Mouse (Mus musculus): Measurements from ENCODE around the gene Fuom. TPM values are rescaled to one million over a fixed set of nuclear protein-coding genes. Genes with fewer than 3 reads are reported as not detected.
A peak's percentile ranks its signal among the peaks of the same experiment; 100 is the strongest.

The Fuom gene
- polyA plus RNA-seq, 1 experiment from 2014 or later: 75.8 TPM

GRCm38 (mm10) chr7:140080503-140081156 is 21.6 kb downstream of the Fuom start:
- peak; percentile 65 for DNase-seq
- TF ChIP-seq CTCF (IDR thresholded peaks at IDR 0.05; ENCODE audit: low read depth): no peak; the same call in 1 of the 2 replicates
- TF ChIP-seq EP300 (IDR thresholded peaks at IDR 0.05; ENCODE audit: low read depth): no peak
- ATAC-seq: 0 out of 2 replicates have a peak, but pooled peaks have one; percentile 29
- Histone ChIP-seq H3K27me3 (ENCODE audit: insufficient read depth, low read length) (peaks cover 35% of the 10 kb centered on the region), H3K4me3 (ENCODE audit: low read depth, low read length) (no peak overlapping the region), H3K4me1 (ENCODE audit: insufficient read depth) (no peaks in the 10 kb centered on the region), H3K9me3 (ENCODE audit: low read length) (no peaks in the 10 kb centered on the region), H3K4me2 (ENCODE audit: low read depth, low read length) (no peak overlapping the region), H3K36me3 (replicated peaks; ENCODE audit: insufficient read depth, low read length) (no peaks in the 10 kb centered on the region), H3K9ac (replicated peaks) (no peak overlapping the region), H3K27ac (ENCODE audit: low read depth) (no peak overlapping the region)
- 5% methylated on average over 24 of the region's 24 CpGs for WGBS (ENCODE audit: insufficient replicate concordance)

GRCm38 (mm10) chr7:140078711-140079110 is 23.5 kb downstream of the Fuom start:
- Histone ChIP-seq H3K9me3 (ENCODE audit: low read length) (no peaks in the 10 kb centered on the region), H3K4me3 (ENCODE audit: low read depth, low read length) (no peak overlapping the region), H3K27ac (ENCODE audit: low read depth) (no peak overlapping the region), H3K9ac (replicated peaks) (no peak overlapping the region), H3K4me2 (ENCODE audit: low read depth, low read length) (no peak overlapping the region), H3K36me3 (replicated peaks; ENCODE audit: insufficient read depth, low read length) (no peaks in the 10 kb centered on the region), H3K4me1 (ENCODE audit: insufficient read depth) (no peaks in the 10 kb centered on the region), H3K27me3 (ENCODE audit: insufficient read depth, low read length) (peaks cover 35% of the 10 kb centered on the region)
- DNase-seq: peak; percentile 84
- peak; percentile 40; the same call in 1 of the 2 replicates for ATAC-seq
- TF ChIP-seq EP300 (IDR thresholded peaks at IDR 0.05; ENCODE audit: low read depth) (no peak), CTCF (IDR thresholded peaks at IDR 0.05; ENCODE audit: low read depth) (peak; percentile 88)
- WGBS (ENCODE audit: insufficient replicate concordance): 2% methylated on average over 5 of the region's 5 CpGs

- no peak for ATAC-seq
- 59% methylated on average over 6 of the region's 6 CpGs for WGBS (ENCODE audit: insufficient replicate concordance)
- Histone ChIP-seq H3K4me3 (ENCODE audit: low read depth, low read length) (no peak overlapping the region), H3K4me1 (ENCODE audit: insufficient read depth) (no peaks in the 10 kb centered on the region), H3K27me3 (ENCODE audit: insufficient read depth, low read length) (peaks cover 35% of the 10 kb centered on the region), H3K4me2 (ENCODE audit: low read depth, low read length) (no peak overlapping the region), H3K9me3 (ENCODE audit: low read length) (no peaks in the 10 kb centered on the region), H3K27ac (ENCODE audit: low read depth) (no peak overlapping the region), H3K36me3 (replicated peaks; ENCODE audit: insufficient read depth, low read length) (no peaks in the 10 kb centered on the region), H3K9ac (replicated peaks) (no peak overlapping the region)
- TF ChIP-seq CTCF (IDR thresholded peaks at IDR 0.05; ENCODE audit: low read depth): no peak
- TF ChIP-seq EP300 (IDR thresholded peaks at IDR 0.05; ENCODE audit: low read depth): no peak
- DNase-seq: no peak
These were observed 24.5 kb downstream of the Fuom start for GRCm38 (mm10) chr7:140077698-140078097.

- DNase-seq (peak; percentile 27), ATAC-seq (peak; percentile 44)
- H3K27ac ChIP-seq (ENCODE audit: low read depth): no peak overlapping the region
These were observed 32.1 kb downstream of the Fuom start for GRCm38 (mm10) chr7:140070042-140070711.

GRCm38 (mm10) chr7:140067397-140067796 is 34.8 kb downstream of the Fuom start:
- Histone ChIP-seq H3K9ac (replicated peaks) (no peak overlapping the region), H3K9me3 (ENCODE audit: low read length) (no peaks in the 10 kb centered on the region), H3K4me1 (ENCODE audit: insufficient read depth) (0 out of 2 replicates have a peak, but pooled peaks cover 4% of the 10 kb centered on the region), H3K27ac (ENCODE audit: low read depth) (peak overlapping the region; percentile 81), H3K4me3 (ENCODE audit: low read depth, low read length) (no peak overlapping the region), H3K4me2 (ENCODE audit: low read depth, low read length) (no peak overlapping the region), H3K36me3 (replicated peaks; ENCODE audit: insufficient read depth, low read length) (no peaks in the 10 kb centered on the region), H3K27me3 (ENCODE audit: insufficient read depth, low read length) (peaks cover 23% of the 10 kb centered on the region)
- peak; percentile 39 for DNase-seq
- ATAC-seq: peak; percentile 84
- WGBS (ENCODE audit: insufficient replicate concordance): 44% methylated on average over 6 of the region's 6 CpGs
- peak; percentile 25; the same call in 1 of the 2 replicates for TF ChIP-seq EP300 (IDR thresholded peaks at IDR 0.05; ENCODE audit: low read depth)
- no peak for TF ChIP-seq CTCF (IDR thresholded peaks at IDR 0.05; ENCODE audit: low read depth)

More at GRCm38 (mm10) chr7:140070042-140070711, 32.1 kb downstream of the Fuom start:
- peaks cover 9% of the 10 kb centered on the region; the same call in 1 of the 2 replicates for H3K27me3 ChIP-seq (ENCODE audit: insufficient read depth, low read length)
- peak overlapping the region; percentile 29; the same call in 1 of the 2 replicates for H3K4me3 ChIP-seq (ENCODE audit: low read depth, low read length)
- no peak overlapping the region; the same call in 1 of the 2 replicates for H3K9ac ChIP-seq (replicated peaks)
- 0 out of 2 replicates have a peak, but pooled peaks cover 4% of the 10 kb centered on the region for H3K4me1 ChIP-seq (ENCODE audit: insufficient read depth)
- H3K9me3 ChIP-seq (ENCODE audit: low read length): no peaks in the 10 kb centered on the region
- TF ChIP-seq EP300 (IDR thresholded peaks at IDR 0.05; ENCODE audit: low read depth) (no peak), CTCF (IDR thresholded peaks at IDR 0.05; ENCODE audit: low read depth) (no peak)
- no peaks in the 10 kb centered on the region for H3K36me3 ChIP-seq (replicated peaks; ENCODE audit: insufficient read depth, low read length)
- WGBS (ENCODE audit: insufficient replicate concordance): 40% methylated on average over 39 of the region's 39 CpGs
- peak overlapping the region; percentile 65 for H3K4me2 ChIP-seq (ENCODE audit: low read depth, low read length)

- Histone ChIP-seq H3K4me2 (ENCODE audit: low read depth, low read length) (no peak overlapping the region), H3K9me3 (ENCODE audit: low read length) (no peaks in the 10 kb centered on the region), H3K4me3 (ENCODE audit: low read depth, low read length) (no peak overlapping the region), H3K27me3 (ENCODE audit: insufficient read depth, low read length) (peaks cover 63% of the 10 kb centered on the region), H3K27ac (ENCODE audit: low read depth) (no peak overlapping the region), H3K4me1 (ENCODE audit: insufficient read depth) (peaks cover 8% of the 10 kb centered on the region), H3K9ac (replicated peaks) (no peak overlapping the region), H3K36me3 (replicated peaks; ENCODE audit: insufficient read depth, low read length) (no peaks in the 10 kb centered on the region)
- peak; percentile 72 for DNase-seq
- no peak for ATAC-seq
- WGBS (ENCODE audit: insufficient replicate concordance): 24% methylated on average over 7 of the region's 7 CpGs
- TF ChIP-seq CTCF (IDR thresholded peaks at IDR 0.05; ENCODE audit: low read depth) (peak; percentile 86), EP300 (IDR thresholded peaks at IDR 0.05; ENCODE audit: low read depth) (no peak)
These were observed 39.1 kb downstream of the Fuom start for GRCm38 (mm10) chr7:140063092-140063491.
